Mouse (Mus musculus) lung, adult 18-20 months (tissue): Measurements from ENCODE around the gene Il34.

Experiments
- DNase-seq, 2 experiments: peaks; one replicate each; pipeline ENCODE4 v3.0.0; 2022; ENCODE audit warnings: mixed read lengths in 2 of 2

Gene Il34

DNA sequence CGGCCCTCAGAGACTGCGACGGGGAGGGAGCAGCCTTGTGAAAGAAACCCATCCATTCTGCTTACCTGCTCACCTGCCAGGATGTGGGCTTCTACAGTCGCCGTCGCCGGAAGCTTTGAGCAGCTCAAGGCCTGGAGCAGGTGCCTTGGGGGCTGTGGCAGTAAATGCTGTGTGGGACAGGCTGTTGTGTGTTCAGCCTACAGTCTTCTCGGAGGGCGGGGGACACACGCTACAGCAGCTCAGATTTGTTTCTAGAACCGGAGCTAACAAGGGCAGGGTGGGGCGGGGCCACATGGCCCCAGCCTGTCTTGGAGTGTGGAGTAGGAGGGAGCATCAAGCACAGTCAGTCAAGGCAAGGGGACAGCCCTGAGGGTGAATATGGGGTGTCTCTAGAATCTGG, at the start of gene Il34:
TSS of gene Il34 (minus strand) at position 256 of the 400 bp plus-strand sequence.
- no peak for DNase-seq

DNA sequence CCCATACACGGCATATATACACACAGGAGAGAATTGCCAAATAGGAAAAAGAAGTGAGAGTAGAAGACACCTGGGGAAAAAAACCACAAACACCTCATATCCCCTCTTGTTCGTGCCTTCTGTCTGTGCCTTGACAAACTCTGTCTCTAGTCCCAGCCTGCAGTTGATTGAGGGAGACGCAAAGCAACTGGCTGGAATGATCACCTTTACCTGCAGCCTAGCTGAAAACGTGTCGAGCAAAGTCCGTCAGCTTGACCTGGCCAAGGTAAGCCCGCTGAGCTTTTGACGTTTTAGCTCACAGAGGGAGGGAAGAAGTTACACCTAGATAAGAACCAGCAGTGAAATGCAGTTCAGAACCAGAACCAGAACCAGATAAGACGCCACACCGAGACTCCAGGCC, 45.5 kb upstream of the Il34 start:
- no peak for DNase-seq

DNA sequence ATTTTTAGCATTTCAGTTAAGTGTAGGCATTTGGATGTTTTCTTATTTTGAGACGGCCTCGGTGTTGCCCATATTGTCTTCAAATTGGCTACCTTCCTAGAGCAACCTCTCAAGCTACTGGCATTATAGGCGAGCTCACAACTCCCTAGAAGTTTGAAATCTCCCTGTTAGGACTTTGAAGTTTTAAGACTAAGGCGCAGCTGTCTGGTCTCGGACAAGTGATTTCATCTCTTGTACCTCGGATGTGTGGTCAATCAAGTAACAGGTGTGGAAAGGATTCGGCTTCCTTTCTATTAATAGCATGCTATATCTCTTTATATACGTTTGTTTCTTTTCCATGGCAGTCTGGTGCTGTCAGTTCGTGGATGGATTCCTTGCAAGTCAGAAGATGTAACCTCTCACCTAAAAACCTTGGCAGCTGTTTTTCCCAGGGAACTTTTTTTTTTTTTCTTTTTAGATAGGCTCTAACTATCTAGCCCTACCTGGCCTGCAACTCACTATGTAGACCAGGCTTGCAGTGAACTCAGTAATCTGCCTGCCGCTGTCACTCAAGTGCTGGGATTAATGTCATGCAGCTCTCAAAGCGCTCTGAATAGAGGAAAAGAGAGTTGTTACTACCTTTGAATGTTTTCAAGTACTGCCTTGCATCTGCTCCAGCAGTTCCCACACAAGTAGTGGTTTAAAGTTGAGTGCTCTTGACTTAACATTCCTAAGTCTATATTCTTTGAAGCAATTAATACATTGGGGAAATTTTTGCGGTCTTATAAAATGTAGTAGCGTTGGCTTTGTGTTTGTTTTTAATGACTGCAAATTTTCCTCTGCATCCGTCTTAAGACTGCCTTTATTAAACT, 42.1 kb upstream of the Il34 start:
- DNase-seq = peak; percentile 20 to 38

DNA sequence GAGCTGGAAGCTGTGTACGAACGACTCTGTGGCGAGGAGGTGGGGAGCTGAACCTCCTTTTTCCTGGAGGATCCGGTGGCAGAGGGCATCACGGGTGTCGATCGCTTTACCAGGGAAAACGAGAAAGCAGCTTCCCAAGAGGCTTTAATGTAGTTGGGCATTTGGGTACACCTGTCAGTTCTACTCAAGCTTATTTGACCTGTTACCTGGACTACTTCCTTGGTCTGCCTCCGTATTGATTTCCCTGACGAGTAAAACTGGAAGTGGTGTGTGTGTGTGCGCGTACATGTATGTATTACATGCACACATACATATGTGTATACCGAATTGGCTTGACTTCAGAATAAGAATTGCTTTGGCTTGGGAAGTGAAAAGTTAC, 41.4 kb upstream of the Il34 start:
- no peak for DNase-seq

DNA sequence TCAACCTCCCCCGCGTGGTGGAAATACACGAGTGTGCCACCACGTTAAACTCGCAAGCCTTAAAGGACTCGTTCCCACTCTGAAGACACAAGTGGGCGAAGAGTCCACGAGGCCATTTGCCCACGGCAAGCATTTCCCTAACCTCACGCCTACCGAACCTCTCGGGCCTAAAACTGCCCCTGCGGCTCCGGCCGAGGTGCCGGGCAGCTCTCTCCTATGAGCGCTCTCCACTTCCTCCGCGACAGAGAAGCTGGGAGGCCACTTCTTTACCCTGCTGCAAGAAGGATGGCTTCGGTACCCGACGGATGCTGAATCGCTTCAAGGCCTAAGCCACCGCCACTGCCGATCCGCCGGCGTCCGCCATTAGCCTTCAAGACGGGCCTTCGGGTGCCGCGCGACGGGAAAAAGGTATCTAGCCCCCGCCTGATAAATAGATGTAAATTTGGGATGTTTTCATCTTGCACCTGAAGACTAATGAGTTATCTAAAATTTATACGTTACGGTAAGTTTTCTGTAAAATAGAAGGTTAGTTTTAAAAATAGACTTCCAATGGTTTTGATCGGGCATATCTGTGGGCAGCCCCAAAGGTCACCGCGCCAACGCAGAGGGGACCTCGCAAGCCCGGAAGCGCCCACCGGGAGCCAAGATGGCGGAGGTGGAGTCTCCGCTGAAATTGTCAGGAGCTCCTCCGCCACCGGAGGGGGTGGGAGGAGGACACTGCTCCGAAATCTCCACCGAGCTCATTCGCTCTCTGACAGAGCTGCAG, 40.9 kb upstream of the Il34 start, which contains the start of the genes Cog4 and Sf3b3:
TSS of gene Cog4 (plus strand) at position 196 of the 766 bp plus-strand sequence.
TSS of gene Sf3b3 (minus strand) at position 383 of the 766 bp plus-strand sequence.
- DNase-seq = peak; percentile 79 to 85

DNA sequence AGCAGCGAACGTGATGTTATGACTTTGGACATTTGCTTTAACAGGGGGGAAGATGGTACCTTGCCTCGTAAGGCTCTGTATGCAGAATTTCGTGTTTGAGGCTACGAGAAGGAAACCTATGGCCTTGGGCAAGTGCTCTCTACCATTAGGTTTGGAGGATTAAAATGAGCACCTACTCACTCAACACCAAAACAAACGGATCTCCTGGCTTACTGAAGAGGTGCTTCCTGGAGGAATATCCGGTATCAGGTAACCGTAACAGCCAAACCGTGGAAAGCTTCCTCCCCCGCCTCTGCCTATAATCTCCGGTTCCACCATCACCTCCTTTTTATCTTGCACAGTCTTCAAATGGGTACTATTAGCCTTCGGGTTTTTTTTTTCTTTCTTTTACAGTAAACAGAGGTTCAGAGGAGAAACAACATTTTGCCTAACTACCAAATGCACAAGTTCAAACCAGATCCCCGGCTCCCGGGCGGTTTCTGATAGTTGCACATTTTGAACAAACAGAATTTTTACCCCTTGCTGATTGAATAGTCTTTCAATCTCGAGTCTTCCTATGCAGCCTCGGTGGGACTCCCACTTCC, 40.2 kb upstream of the Il34 start:
- no peak for DNase-seq

DNA sequence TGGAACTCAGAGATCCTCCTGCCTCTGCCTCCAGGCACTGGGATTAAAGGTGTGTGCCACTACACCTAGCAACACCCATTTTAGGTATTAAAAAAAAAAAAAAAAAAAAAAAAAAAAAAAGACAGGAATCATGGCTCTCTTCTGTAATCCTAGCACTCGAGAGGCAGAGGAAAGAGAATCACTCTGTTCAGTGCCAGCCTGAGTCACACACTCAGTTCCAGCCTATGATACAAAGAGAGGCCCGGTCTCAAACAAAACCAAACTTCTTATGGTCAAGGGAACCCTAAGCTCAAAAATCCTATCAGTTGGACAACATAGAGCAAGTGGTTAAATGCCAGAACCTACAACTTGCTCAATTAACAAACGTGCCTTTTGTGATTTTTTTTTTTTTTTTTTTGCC, 39.2 kb upstream of the Il34 start:
- DNase-seq = no peak

DNA sequence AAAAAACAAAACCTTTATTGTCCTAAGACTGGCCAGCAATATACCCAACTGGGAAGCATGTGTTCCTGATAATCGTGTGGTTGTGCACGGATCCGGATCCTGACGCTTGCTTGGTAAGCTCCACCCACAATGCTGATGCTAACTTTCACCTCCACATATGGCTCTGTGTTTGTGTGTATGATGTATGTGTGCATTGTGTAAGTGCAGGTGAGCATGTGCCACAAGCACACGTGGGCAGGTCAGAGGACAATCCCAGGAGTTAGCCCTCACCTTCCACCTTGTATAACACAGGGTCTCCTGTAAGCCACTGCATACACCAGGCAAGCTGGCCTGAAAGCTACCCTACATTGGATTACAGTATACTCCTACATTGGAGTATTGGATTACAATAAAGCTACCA, 37.5 kb upstream of the Il34 start:
- DNase-seq = no peak

DNA sequence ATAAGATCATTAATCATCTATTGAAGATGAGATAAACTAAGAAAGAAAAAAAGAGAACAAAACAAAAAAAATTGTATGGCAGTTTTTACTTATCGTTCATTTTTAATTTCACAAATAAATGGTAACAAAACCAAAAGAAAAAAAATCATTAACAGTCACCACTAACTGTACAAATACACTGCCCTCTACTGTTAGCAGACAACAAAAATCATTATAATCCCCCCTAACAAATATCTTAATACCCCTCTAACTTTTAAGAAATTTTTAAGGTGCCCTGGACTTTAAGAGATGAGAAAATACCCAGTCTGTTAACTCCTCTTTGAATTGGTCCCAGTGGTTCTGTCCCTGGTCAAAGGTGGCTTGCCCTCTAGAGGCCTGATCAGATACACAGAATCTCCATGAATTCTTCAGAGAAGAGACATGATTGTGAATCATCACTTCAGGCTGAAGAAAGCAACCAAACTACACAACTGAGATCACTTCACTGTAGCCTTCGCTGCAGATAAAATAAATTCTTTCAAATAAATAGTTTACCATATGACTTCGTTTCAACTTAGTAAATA, 36.4 kb upstream of the Il34 start:
- no peak for DNase-seq

DNA sequence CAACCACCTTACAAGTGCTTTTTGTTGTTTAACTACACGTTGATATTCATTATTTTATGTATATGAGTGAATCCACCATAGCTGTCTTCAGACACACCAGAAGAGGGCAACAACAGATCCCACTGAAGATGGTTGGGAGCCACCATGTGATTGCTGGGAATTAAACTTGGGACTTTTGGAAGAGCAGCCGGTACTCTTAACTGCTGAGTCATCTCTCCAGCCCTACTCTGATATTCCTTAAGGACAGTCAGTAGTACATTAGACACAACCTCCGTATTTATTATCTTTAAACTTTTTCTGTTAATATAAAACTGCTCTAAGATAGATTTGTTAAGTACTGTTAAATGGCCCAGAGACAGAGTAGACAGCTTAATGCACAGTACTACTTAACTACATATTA, 26.2 kb upstream of the Il34 start:
- DNase-seq = no peak

DNA sequence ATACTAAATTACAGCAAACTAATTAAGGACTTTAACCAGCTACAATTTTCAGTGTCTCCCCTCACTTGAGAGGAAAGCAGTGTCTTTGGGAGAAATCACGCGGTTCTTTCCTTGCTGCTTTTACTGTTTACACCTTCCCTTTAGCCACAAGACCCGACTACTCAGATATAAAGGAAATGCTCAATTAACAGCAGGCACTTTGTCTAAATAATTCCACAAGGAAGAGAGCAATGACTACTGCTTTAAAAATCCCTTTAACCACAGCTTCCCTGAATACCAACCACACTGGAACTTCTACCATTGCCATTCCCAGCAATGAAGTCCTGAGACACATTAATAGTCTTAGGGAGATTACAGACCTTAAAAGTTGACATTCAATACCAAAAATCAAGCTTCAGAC, 22.8 kb upstream of the Il34 start:
- no peak for DNase-seq

DNA sequence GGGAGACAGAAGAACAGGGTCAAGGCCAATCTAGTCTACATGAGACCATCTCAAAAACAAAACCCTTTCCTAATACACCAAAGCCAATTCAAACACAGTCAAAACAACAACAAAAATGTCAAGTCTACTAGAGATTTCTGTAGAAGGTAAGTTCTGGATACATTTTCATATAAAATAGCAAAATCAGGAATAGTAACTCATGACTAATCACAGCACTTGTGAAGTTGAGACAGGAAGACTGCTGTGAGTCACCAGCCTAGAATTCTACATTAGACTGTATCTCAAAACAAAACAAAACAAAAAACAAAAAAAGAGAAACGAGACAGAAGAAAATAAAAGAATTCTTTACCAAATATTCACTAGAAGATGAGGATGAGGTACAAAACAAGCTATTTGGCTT, 19.1 kb upstream of the Il34 start:
- DNase-seq = no peak

DNA sequence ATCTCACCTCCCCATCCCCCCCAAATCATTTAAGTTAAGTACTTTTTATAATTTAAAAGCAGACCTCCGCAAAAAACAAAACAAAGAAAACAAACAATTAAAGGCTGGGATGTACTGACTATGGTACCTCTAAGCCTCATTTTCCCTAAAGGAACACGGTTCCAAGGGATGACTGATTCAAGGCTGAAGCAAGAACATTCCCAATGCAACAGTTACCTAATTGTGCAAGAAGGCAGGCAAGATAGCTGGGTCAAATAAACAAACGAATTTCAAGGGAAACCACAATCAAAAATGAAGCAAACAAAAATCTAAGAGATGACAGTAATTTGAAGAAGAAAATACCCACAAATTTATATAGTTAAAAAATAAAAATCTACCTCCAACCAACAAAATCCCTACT, 16.2 kb upstream of the Il34 start:
- DNase-seq = no peak

DNA sequence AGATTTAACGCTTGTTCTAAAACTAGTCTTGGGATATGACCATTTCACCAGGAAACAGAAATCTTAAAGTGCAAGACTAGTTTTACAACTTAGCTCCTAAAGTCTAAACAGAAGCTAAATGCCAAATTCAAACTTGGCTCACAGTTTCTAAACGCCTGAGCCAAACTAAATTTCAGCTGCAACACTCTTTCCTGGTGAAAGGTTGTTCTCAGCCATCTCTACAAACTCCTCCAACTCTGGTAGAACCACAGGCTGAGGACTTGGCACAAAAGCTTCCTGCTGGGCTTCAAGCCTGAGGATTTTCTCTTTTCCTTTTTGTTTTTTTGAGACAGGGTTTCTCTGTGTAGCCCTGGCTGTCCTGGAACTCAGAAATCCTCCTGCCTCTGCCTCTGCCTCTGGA, 14.5 kb upstream of the Il34 start:
- DNase-seq = peak in 1 of 2 experiments; percentile 14

DNA sequence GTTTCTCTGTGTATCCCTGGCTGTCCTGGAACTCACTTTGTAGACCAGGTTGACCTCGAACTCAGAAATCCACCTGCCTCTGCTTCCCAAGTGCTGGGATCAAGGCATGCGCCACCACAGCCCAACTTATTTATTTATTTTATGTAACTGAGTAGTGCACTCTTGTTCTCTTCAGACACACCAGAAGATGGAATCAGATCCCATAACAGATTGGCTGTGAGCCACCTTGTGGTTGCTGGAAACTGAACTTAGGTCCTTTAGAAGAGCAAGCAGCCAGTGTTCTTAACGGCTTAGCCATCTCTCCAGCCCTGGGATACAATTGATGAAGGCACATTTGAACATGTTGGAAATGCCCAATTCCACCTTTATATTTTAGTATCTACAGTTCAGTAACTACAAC, 12.9 kb upstream of the Il34 start:
- peak in 1 of 2 experiments; percentile 27 for DNase-seq

DNA sequence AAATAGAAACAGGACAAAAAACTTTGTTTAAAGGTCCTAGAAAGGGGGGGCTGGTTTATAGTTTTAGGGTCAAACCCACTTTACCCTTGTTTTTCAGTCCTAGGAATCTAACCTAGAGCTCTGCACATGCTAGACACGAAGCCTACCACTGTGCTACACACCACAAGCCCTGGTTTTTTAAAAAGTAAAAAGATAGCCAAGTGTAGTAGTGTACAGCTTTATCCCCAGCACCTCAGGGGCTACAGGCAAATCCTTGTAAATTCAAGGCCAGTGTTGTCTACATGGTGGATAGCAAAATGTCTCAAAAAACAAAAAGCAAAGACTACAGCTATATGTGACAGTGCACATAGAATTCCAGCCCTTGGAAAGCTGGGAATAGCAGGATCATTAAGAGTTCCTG, 11.3 kb upstream of the Il34 start:
- no peak for DNase-seq

DNA sequence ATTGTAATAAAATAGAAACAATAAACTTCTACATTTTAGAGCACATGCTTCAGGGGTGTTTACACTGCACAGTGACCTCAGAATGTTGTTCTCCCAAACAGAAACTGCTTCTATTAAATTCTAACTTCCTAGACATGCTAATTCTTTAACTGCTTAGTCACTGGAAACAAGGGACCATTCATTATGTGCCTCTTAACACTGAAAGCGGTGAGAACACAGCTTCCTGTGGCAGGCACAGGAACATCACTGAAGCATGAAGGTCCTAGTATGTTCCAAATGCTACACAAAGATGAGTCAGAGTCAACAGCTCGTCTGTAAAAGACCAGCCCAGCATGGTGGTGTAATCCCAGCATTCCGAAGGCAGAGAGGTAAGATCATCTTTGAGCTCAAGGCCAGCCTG, 9.6 kb upstream of the Il34 start:
- DNase-seq = no peak

DNA sequence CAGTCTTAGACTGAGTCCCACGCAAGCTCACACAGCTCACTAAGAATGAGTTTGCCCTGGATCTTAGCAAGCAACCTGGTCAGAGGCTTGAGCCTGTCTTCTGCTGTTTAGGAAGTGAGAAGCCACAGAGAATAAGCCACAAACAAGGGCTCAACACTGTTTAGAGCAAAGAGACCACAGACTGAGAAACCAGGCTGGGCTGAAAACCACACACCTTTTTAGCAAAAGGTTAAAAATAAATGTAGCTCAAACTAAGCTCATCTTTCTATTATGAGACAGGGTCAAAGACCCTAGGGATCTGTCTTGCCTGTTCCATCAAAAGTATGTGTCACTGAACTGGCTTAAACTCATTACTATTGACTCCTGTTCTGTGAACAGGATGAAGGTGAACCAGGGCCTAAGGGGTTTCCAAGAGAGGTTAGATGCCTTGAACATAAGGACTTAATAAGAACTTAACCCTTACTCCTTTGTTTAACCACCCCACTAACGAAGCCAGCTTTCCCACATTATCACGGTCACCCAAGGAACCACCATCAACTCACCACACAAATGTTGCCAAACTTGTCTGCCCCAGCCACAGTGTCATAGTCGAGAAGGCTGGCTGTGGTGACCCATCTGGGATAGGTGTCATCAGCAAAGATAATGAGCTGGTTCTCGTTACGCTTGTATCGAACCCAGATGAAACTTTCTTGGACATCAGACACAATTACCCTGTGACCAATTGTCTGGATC, 7.5 kb upstream of the Il34 start:
- DNase-seq = no peak

DNA sequence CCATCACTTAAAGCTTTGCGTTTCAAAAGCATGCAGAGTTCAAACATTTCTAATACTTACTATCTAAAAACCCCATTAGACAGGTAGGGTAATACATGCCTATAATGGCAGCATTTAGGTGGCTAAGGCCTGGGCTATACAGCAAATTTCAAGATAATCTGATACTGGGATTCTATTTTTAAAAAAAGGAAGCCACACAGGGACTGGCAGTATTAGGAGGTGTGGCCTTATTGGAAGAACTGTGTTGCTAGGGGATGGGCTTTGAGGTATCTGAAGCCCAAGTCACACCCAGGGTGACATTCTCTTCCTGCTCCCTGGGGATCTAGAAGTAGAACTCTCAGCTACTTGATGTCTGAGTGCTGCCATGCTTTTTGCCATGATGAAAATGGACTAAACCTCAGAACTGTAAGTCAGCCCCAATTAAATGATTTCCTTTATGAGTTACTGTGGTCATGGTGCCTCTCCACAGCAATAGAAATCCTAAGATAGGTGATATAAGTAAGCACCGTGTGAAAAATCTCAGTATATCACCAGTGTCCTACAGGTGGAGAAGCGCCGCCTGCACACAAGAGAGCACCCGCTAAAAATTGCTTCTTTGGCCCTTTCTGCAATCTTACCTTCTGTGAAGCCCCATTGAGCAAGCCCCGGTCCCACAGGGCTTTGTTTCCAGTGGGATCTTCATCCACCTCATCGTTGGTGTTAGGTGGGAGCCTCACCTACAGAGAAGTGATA, 6.8 kb upstream of the Il34 start:
- no peak for DNase-seq

DNA sequence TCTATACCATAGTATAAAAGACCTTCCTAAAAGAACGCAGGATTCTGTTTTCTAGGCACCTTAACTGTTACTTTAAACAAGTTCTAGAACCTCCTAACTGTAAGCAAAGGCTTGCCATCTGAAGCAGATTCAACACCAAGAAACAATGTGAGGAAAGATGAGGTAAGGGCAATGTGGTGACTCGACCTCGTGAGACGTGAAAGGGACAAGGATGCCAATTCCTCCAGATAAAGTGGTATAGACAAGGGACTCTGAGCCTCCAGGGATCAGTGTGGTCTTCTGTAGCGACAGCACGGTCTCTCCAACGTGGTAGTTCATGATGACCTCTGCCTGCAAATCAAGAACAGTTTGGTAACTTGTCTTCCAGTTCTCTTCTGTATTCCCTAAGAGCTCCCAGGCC, 6.1 kb upstream of the Il34 start:
- no peak for DNase-seq

DNA sequence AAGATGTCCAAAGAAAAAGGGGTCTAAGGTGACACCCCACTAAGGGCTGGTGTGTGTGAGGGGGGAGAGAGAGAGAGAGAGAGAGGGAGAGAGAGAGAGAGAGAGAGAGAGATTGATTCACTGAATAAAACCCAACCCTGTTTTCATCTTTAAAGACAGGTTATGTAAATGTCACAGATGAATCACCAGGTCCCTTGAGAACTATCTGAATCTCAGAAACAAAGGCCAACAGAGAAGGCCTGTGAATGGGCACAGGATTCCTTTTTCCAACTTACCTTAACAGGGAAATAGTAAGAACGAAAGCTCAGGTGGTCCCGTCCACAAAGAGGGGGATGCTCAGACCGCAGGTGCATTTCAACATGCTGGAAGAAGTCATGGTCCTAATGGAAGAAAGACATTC, 5.4 kb upstream of the Il34 start:
- DNase-seq = no peak

DNA sequence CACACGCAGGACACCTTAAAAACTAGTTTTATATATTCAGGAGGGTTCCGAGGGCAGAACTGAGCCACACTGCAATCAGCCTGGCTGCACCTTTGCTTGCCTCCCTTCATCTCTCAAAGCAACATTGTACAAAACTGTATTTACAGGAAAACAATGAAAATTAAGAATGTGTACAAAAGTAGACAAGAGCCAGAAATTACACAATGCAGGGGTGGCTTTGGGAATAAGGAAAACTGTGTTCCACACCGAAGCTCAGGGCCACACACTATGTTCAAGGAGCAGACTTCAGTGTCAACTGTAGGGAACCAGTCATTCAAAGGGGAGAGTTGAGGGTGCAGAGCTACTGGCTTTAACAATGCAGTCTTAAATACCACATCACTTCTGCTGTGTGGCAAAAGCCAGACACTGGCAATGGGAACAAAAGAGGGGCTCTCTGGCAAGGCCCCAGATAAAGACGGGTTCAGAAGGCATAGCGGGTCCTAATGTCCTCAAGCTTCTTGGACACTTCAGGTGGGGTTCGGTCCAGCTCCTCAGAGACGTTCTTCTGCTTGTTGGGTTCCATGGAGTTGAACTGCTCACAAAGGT, 4.8 kb upstream of the Il34 start:
- DNase-seq = no peak
